Mouse (Mus musculus) ovary, postnatal 36 days (tissue): ENCODE results near the gene Itpka.
"Not testable (repeated sequence)": the region's sequence is repeated elsewhere in the genome, so short reads cannot be mapped to it uniquely, and the experiment has no call there.

Source experiments
- DNase-seq: peaks from one replicate; pipeline ENCODE4 v3.0.0; 2022; ENCODE audit warnings: low spot score, mixed read lengths

Itpka gene

DNA sequence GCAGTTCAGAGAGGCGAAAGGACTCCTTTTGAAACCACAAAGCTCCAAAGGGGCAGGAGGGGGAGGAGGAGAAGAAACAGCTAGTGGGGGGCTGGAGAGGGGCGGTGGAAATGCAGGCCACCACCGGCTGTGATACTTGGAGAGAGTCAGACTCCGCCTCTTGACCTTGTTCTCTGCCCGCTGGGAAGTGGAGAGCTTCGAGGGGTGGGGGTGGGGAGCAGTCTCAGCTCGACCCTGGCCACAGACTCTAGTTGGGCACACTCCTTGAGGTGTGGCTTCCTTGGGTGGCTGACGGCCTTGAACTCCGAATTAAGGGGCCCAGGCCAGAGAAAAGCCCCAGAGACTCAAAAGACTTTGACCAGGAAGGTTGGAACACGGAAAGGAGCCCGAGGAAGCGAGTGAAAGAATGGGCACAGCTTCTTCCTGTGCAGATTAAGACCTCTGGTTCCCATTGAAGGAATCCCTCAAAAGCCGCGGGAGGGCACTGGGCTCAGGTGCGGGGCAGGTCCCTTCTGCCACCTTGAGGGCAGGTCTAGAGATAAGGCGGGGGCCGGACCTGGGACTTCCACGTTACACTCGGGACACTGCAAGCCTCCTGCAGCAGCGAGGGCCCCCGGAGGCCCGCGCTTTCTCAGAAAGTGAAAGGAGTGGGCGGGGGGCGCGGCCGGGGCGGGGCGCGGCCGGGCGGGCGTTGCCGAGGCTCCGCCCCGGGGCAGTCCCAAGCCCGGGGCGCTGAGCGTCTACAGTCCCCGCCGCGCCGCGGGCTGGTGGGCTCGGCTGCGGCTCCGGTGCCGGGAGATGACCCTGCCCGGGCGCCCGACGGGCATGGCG lies at the start of gene Itpka:
Gene Itpka, plus strand, starts transcription at position 757 of the 831 bp plus-strand sequence.
- peak; percentile 73 for DNase-seq

DNA sequence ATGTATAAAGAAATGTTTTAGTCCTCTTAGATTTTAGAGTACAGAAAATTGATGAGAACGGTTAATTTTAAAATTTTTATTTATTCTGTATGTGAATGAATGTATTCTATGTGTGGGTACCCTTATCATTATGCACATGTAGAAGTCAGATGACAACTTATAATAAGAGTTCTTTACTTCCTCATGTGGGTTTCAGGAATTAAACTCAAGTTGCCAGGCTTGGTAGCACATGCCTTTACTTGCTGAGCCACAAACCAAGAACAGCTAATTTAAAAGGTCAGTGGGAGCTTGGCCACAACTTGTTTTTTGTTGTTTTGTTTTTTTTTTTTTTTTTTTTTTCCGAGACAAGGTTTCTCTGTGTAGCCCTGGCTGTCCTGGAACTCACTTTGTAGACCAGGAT lies 47.3 kb upstream of the Itpka start:
- DNase-seq, result no peak

DNA sequence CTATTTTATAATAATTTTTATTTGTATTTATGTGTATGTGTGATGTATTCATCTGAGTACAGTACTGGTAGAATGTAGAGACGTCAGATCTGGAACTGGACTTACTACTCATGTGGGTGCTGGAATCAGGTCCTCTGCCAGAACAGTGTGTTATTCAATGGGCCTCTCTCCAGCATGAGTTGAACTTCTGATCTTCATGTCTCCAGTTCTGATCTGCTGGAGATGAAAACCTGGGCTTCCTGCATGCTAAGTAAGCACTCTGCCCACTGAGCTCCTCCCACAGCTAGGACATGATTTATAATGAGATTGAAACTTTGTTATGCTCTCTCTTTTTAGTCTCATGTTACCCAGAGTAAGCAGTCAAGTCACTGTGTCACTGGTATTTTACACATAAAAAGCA lies 46.0 kb upstream of the Itpka start:
- DNase-seq, result no peak

DNA sequence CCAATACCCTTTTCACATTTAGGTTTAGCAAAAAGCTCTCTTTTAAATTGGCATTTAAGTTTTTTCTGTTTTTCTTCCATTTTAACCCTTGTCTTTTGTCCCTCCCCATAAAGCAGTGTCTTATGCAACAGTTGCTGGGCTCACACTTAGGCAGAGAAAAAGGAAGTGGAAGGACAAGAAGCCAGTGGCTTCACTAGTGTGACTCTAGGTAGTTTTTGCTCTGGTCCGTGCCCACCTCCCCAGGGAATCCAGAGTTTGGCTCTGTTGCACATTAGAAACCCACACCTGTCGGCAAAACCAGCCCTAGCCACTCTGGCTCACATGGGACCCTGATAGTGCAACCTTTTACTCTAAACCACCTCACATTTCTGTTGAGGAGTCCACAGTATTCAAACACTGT lies 43.7 kb upstream of the Itpka start:
- no peak for DNase-seq

DNA sequence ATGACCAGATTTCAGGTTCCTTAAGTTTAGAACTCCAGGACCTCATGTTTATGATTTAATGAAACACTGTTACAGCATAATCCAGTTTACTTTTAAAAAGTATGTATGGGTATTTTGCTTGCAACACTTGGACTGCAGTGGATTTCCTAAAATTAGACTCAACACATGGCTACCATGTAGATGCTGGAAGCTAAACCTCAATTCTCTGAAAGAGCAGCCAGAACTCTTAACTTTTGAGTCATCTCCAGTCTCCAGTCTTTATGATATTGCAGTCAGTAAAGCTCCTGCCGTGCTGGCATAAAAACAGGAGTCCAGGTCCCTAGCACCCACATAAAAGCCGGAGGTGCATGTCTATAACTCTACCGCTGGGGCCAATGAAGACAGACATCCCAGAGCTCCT lies 42.2 kb upstream of the Itpka start:
- no peak for DNase-seq

DNA sequence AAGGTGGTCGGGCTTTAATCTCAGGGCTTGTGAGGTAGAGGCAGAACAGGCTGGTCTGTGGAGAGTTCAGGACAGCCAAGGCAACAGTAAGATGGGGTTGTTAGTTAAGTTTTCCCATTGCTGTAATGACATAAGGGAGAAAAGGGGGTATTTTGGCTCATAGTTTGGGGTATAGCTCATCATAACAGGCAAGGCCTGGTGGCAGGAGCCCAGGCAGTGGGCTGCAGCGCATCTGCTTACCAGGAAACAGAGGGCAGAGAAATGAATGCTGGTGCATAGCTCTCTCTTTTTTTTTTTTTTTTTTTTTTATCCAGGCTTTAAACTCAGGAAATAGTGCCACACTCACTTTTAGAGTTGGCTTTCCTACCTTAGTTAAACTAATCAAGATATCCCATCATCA lies 39.0 kb upstream of the Itpka start:
- DNase-seq, result no peak

DNA sequence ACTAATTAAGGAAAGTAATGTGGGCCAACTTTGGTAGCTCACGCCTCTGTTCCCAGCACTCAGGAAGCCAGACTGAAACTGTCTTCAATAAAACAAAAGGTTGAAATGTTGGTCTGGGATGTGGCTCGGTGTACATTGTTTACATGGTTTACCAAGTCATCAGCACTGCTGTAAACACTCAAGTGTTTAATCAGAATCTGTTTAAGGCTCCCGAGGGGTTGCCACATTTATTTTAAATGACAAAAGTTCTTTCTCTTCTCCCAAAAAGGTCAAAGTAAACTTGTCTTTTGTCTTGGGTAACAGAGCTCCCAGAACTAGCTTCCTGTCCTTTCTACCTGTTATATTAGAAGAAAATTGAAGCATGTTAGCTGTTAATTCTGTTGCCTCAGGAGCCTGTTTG lies 34.5 kb upstream of the Itpka start:
- no peak for DNase-seq

DNA sequence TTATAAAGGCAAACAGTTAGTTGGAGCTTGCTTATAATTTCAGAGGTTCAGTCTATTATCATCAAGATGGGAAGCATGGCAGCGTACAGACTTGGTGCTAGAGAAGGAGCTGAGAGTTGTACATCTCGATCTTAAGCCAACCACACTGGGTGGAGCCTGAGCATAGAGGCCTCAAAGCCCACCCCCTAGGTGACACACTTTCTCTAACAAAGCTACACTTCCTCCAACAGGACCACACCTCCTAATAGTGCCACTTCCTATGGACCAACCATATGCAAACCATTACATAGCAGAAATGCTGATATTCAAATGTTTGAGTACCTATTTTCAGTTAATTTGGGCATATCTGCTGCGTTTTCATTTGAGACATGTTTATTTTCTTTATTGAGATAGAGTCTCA lies 32.1 kb upstream of the Itpka start:
- DNase-seq, result no peak

DNA sequence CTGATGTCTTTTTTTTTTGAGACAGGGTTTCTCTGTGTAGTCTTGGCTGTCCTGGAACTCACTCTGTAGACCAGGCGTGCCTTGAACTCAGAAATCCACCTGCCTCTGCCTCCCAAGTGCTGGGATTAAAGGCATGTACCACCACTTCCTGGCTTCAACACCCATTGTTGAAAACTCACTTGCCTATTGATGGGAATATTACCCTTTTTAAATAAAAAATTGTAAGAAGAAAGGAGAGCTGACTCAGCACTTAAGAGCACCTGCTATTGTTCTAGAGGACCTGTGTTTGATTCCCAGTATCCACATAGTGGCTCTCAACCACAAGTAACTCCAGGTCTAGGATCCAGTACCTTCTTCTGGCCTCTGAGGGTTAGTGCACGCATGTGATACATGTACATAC lies 26.3 kb upstream of the Itpka start:
- not testable (repeated sequence) for DNase-seq

DNA sequence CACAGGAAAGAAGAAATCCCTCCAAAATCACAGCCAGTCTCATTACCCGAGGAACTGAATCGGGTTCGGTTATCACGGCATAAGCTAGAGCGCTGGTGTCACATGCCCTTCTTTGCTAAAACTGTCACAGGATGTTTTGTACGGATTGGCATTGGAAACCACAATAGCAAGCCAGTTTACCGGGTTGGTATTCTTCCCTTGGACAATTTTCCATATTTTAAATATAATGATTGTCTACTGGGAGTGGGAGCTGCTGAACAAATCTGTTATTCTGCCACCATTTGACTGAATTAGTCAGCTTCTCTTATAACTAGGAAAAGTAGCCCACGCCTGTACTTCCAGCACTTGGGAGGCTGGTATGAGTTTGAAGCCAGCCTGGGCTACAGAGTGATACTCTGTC lies 21.1 kb upstream of the Itpka start:
- no peak for DNase-seq

DNA sequence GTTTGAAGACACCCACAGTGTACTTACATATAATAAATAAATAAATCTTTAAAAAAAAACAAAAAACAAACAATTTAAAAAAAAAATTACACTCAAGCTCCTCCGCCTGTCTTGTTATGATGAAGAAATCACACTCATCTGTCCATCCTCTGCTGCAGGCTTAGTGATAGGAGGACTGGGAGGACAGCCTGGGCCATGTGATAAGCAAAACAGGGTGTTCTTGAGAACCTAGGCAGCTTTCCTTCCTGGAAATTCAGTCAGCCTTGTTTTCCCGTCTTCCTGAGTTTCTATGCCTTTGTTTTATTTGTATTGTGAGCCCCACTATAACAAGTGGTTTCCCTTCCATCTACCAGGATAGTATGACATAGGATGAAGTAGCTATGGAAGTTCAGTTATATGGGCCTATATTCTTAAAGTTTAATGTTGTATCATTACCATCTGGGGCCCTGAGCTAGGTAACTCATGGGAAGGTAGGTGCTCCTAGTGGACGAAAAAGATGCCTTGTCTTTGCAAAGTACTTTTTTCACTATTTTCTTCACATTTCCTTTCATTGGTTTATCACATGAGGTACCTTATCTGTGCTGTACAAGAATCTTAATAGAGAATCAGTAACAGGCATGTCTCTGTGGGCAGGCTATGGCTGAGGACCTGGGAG lies 14.2 kb upstream of the Itpka start:
- no peak for DNase-seq

DNA sequence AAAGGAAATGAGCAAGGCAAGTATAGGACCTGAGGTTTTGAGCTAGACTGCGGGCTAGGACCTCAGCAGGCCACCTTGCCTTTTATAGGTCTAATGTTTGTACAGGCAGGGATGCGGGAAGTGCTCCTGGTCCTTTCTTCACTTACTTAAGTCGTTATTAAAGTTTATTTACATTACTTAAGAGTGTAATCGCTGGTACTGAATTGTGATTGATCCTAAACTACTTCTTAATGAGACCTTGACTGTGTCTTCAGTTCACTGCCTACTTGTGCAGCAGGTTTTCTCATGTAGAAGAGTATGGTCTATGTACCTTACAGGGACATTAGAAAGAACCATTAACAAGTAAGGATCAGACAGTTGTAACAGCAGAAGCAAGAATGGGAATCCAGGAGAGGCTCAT lies 11.4 kb upstream of the Itpka start:
- DNase-seq, result no peak

DNA sequence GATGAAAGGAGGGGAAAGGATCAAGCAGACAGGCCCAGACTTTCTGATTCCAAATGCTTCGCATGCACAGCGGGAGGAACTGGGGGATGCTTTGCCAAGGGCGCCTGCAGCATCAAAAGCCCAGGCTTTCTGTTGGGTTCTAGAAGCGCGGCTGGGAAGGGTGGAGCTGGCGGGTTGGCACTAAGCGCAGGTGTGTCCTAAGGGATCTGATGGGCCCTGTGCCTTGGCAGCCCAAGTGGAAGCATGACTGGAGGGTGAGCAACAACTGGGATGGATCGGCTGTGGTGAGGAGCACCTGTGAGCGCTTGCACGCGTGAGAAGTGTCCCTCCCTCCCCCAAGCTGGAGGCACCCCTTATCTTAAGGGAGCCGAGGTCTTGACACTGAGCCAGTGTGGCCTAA lies 5.0 kb upstream of the Itpka start:
- DNase-seq, result no peak

DNA sequence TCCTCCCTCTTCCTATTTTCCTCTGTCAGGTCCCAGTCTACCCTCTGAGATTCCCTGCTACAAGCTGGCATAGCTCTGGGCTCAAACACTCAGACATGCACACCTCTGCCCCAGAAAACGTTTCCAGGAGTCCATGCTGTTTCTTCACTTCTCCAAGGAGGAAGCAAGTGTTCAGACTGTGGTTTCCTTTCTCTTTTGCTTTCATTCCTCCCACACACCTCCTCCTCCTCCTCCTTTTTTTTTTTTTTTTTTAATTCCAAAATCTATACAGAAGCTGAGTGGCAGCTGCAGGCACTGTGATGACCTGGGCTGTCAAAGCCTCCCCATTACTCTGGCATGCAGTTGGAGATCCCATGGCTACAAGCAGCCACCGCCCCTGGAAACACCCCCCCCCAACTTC lies 1.6 kb upstream of the Itpka start:
- no peak for DNase-seq

DNA sequence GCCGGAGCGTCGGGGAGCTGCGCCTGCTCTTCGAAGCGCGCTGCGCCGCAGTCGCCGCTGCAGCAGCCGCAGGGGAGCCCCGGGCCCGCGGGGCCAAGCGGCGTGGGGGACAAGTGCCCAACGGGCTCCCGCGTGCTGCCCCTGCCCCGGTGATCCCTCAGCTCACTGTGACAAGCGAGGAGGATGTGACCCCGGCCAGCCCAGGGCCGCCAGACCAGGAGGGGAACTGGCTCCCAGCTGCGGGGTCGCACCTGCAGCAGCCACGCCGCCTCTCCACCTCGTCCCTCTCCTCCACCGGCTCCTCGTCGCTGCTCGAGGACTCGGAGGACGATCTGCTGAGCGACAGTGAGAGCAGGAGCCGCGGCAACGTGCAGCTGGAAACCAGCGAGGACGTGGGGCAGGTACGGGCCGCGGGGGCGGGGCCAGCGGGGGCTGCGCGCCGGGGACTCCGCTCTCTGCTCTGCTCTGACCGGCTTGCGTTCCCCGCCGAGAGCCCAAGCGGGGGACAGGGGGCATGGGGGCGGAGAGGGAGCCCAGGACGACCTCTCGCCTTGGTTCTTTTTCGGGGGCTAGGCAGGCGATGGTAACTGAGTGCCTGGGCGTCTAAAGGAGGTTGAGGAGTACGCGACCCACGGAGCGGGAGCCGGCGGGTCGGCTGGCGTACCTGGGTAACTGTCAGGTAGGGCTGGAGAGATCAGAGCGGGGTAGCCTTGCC lies 481 bp downstream of the Itpka start:
- peak; percentile 56 for DNase-seq

DNA sequence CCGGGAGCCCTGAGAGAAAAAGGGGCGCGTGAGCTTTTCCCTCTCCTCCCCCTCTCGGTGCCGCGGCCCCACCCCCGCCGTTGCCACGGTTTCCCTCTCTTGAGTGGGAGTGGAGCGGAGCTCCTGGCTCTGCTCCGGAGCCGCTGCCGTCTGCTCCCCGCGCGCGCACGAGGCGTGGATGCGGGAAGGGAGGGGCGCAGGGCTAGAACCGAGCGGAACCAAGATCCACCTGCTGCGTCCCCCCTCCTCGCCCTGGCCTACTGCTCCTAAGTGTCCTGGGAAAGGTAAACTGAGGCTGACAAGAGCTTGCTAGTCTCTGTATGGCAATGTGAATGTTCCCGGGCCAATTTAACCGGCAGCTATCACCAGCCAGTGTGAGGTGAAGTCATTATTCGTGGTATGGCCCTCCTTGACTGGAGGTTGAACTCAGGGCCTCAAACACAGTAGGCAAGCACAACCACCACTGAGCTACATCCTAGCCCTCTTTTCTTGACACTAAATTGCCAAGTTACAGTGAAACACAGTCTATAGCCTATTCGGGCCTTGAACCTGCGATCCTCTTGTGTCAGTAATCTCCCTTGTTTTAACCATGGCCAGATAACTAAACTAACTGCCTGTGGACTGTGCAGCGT lies 1.2 kb downstream of the Itpka start:
- no peak for DNase-seq

DNA sequence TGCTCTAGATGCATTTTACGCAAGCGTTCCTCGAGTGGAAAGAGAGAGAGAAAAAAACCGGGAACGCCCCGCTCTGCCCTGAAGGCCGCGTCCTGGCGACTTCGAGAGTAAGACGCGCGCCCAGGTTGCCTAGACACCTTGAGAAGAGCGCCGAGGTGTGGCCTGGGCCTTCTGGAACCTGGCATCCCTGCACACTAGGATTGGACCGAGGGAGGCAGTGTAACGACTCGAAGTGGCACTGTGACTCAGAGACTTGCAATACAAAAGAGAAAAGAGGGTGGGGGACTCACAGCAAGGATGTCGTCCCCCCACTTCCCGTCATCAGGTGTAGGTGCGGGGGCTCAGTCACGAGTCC lies 1.6 kb downstream of the Itpka start:
- no peak for DNase-seq

DNA sequence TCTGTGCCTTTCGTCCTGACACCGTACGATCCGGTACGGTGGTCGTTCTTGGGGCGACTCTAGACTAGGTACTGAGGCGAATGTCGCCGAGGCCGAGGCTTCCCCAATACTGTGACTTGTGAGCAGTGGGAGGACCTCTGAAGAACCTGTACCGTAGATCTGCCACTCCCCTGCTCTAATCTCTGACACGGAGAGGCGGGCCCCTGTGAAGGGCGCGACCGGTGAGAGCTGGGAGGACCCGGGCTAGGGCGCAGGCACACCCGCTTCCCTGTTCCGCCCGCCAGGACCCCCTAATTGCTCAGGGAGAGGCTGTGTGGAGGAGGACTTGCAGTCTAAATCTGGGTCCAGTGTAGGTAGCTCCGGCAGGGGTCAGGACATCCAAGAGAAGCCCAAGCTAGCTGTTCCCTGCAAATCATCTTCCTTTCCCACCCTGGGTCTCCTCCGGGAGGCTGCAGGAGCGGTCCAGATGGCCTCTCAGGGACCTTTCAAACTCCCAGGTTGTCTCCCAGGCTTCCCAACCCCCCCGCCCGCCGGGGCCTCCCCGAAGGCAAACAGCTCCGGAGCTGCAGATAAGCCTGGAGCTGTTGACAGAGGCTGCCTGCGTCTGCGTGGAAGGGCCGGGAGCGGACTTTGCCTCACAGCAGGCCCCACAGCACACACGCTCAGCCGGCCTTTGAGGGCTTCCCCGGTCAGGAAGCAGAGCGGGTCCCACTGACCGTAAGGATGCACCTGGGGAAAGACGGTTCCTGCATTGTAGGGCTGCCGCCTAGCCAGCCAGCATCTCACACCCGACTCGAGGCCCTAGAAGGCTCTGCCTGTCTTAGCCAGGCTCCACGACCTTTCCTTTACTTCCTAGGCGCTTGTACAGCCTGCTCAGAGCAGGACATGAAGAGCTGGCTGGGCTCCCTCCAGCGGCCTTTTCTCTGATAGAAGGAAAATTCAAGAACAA lies 2.3 kb downstream of the Itpka start:
- peak; percentile 42 for DNase-seq

DNA sequence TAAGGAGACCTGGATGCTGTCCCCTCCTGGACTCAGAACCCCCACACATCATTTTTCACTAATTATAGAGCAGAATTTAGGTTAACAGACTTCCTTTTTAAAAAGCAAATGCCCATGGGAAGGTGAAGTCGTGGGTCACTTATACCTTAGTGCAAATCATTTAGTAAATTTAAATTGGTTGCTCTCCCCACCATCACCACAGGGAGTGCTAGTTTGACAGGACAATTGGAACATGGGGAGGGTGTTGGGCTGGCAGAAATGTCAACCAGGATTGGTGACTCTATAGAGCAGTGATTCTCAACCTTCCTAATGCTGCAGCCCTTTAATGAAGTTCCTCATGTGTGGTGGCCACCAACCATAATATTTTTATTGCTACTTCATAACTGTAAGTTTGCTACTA lies 3.1 kb downstream of the Itpka start:
- DNase-seq, result no peak

DNA sequence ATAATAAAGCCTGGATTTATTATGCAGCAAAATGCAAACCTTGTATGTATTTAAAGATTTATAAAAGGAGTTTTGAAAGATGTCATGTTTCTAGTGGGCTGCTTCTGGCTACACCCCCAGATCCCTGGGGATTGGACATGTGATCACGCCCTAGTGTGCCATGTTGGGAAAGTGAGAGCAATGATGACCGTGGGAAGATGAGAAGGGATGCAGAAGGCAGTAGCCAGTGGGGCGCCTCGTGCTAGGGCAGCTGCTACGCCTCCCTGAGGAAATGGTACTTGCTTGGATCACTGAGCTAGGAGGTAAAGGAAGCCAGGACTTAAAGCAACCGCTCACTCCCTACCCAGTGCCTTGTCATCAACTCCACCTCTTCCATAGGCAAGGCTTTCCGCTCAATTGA lies 5.4 kb downstream of the Itpka start:
- DNase-seq, result no peak

DNA sequence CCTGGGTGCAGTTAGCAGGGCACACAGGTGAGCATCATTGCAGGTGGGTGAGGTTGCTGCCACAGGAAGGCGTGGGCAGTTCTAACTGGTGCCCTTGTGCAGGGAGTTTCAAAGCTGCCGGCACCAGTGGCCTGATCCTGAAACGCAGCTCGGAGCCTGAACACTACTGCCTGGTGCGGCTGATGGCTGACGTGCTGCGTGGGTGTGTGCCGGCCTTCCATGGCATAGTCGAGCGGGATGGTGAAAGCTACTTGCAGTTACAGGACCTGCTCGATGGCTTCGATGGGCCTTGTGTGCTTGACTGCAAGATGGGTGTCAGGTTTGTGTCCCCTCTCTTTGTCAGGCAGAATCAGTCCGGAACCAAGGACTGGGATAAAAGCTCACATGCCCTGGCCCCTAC lies 7.1 kb downstream of the Itpka start:
- no peak for DNase-seq
